Mouse (Mus musculus): ENCODE measurements around the gene Plcb4.
A peak's percentile ranks its signal among the peaks of the same experiment; 100 is the strongest.

Plcb4 gene

GRCm38 (mm10) chr2:135811453-135812101, 152.8 kb downstream of the Plcb4 start:
- no peak for DNase-seq

- no peak for DNase-seq
Observed at GRCm38 (mm10) chr2:135812701-135813246, 154.0 kb downstream of the Plcb4 start.

DNA sequence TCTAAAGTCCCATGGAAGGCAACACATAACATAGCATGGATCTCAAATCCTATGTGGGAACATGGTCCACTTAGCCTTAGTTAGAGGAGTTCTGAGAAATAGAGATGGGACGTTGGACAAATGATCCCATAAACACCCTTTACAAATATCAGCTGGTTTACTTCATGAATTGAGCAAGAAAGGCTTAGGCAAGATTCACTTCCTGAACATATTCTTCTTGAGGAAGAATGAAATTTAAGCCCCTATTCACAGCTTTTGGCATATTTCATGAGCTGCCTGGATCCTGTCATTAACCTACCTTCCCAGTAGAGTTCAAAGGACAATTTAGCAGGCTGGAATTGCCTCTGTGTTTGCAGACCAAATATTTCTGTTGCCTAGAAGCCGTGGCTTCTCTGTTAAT, 161.9 kb downstream of the Plcb4 start:
- no peak for DNase-seq

DNA sequence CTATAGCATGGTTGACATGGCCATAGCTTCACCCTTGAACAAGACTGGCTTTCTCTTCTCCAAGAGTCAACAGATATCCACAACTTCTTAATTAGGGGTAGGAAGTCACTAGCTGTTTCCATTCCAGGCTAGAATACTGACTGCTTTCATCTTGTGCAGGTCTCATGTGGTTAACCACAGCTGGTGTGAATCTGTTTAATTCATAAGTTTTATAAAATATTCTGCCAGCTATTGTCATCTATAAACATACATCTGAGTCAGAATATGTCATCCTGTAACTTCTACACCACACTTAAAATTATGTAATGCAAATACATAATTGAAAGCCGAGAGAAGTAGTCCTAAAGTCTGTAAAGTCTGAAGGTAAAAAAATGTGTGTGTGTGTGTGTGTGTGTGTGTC, 164.9 kb downstream of the Plcb4 start:
- no peak for DNase-seq

DNA sequence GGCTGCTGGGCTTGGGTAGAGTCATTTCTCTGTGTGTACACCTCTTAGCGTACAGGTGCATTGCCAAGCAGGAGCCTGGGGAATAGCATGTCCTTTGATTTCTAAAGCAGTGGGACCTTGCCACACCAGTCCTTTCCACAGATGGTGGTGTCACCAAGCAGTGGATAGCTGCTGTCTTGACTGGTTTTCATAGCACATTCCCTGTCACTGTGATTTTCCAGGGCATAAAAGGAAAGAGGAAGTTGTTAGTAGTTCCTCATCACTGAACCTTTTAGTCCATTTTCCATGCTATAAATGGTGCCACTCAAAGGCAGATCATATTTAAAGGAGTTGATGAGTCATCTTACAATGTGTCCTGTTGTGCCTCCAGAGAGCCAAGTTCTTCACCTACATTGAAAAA, 165.9 kb downstream of the Plcb4 start:
- no peak for DNase-seq

DNA sequence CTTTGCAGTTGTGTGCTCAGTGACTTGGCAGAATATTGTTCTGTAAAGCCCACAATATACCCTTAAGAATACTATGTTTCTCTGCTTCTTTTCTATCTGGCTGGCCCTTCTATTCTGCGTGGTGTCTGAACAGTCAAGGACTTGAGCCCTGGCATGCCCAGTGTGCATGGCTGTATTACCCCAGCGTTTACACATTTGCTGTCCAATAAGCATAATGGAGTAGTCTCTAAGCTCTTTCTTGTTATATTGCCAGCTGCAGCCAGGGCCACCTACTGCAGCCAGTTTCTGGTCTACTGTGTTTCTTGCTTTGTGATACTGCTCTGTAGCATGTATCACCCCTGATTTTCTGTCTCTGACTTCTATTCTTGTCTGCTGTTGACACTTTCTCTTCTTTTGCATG, 166.8 kb downstream of the Plcb4 start:
- DNase-seq, result no peak

DNA sequence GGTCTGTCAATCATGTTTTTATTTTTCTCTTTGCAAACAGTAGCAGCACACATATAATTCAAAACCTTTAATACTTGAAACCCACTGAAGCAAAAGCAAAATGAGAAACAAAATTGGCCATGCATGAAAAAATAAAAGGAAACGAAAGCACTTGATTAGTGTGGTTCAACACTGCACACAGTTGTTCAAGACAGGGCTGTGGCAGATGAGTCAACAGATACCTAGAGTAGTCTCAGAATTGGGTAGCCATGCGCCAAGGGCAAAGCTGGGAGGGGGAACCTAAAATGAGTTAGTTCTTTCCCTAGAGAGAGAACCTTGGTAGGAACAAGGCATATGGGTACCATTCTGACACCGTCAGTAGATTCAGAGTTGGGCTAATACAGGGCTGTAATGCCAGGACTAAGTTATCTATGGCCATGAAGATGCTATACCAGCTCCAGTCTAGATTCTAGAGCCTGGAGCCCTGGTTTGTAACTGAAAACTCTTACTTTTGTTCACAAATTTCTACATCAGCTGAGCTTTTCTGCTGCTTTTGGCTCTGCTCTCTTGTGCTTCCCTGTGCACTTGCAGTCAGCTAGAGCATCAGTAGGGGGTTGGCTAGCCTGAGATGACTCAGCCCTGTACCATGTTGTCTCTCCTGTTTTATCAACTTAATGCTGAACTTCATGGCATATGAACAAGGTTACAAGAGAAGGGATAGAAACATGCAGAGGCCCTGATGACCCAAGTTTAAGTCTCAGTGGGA, 168.0 kb downstream of the Plcb4 start:
- DNase-seq, result no peak

DNA sequence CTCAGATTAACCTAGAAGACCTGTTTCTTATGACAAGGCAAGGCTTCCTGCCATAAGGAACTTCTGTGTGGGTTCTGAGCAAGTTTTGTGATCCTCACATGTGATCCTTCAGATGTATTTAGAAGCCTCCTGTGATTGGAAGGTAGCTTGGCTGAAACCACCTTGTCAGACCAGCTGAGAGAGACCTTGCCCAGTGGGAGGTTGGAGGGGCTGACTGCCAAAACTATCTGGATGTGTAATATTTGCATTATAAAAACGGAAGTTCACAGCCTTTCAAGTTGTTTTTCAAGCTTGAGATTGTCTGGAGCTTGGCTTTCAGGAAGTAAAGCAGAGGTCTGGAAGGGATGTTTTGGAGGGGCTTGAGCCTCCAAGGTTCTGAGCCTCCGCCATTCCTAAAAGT, 169.6 kb downstream of the Plcb4 start:
- no peak for DNase-seq

DNA sequence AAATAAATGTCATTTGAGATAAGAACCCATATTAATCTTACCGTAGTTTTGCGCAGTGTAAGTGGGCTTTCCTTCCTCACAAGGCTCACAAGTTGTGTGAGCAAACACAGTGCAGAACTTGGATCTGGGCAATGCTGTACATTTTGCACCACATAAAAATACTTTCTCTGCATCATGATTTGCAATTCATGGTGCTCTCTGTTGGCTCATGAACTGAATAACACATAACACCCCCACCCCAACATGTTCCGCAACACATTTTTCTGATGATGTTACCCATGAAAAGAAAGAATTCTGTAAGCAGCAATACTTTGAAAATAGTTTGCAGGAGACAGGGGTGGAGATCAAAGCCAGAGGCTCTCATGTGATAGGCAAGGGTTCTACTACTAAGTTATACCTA, 174.9 kb downstream of the Plcb4 start:
- DNase-seq, result no peak

DNA sequence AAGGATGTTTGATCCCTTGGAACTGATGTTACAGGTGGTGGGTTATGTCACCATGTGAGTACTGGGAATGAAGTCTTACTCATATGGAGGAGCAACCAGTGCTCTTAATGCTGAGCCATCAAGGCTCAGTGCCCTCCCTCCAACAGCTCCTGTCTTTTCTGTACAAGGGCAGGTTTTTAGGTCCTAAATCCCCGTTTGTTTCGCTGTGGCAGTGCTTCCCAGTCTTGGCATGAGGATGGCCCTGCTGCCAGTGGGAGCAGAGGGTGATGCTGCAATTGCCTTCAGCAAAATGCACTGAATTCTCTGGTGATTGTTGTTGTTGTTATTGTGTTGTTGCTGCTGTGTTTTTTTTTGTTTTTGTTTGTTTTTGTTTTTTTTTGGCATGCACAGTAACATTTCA, 175.6 kb downstream of the Plcb4 start:
- no peak for DNase-seq

DNA sequence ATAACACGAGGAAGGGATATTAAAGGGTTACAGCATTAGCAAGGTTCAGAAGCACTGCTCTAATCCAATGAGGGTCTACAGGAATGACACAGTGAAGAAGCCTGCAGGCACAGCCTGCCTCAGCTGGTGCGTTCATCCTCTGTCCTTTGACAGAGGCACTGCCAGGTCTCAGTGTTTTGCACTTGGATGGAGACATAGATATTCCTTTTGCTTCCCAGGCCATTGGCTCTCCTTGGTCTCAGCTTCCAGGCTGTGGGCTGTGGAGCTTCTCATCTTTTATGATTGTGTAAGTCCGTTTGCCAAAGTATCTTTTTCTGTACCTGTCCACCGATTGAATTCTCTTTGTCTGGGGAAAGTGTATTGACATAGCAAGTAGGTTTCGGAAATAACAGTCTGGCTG, 177.1 kb downstream of the Plcb4 start:
- no peak for DNase-seq

DNA sequence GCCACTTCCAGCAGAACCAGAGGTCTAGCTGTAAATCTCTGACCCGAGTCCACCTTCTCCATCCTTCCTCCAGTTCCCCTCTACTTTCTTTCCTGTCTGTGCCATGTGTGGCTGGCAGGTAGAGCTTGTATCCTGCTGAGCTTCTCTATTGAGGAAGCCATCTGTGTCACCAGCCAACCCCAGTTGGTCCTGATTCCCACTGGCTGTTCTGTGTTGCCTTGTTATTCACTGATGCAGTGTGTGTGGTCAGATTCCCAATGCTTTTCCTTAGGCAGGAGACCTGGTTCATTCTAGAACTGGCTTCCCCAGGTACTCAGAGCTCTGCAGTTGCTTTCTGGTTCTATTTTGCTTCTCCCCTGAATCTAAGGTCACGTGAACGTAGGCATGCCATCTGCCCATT, 177.6 kb downstream of the Plcb4 start:
- DNase-seq, result no peak

GRCm38 (mm10) chr2:135837730-135838129, 178.9 kb downstream of the Plcb4 start:
- DNase-seq, result no peak

- no peak for DNase-seq
Observed at GRCm38 (mm10) chr2:135838135-135838534, 179.3 kb downstream of the Plcb4 start.

DNA sequence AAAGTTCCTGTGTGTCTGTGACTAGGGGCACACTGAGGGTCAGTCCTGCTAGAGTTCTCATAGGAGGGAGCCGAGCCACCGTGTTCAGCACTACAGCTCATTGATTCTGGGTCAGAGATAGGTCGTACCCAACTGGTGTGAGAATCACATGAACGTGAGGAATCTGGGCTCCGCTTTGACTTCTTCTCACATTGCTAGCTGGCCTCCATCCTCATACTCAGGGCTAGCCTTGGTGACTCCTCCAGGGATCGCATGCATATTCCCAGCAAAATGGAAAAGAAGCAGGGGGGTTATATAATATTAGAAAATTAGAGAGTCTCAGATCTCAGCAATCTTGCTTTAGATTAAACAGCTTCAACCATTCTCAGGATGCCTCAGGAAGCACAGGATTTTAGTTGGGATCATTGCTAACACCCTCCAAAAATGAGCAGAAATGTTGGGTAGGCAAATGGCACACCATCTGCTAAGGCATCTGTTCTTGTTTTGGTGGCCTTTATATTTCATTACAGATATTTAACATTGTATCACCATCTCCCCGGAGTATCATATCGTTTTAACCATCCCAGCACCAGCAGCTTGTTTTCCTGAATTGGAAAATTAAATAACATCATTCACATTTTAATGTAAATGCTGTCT, 180.0 kb downstream of the Plcb4 start:
- peak; percentile 33 for DNase-seq

DNA sequence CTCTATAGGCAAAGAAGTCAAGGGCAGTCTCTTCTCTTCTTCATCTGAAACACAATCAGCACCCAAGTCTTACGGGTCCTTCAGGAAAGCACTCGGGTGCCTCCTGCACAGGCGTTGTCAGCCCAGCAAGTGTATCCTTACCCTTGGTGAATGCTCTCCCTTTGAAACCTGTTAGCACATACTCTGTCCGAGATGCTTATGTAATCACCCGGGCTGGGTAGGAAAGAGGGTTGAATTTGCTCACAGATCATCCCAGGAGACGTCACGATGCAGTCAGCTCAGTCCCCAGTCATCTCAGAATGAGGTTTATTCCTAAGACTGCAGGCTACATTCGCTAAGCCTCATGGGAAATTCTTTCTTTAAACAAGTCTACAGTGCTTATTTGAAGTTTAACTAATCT, 184.9 kb downstream of the Plcb4 start:
- no peak for DNase-seq

GRCm38 (mm10) chr2:135846903-135847302, 188.1 kb downstream of the Plcb4 start:
- no peak for DNase-seq

DNA sequence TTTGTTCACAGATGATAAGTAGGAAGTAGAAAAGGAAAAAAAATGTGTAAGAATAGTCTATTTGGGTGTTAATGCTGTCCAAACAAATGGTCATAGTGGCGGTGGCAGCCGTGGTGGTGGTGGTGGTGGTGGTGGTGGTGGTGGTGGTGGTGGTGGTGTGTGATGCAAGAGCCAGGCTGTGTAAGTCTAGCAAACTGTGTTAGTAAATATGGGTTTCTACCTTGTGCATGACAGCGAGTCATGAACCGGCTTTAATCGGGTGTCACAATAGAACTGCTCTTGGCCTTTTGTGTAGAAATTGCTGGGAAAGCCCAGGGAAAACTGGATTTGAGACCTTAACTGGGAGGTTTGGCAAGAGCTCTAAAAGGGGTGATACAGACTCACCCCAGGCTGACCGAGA, 188.9 kb downstream of the Plcb4 start:
- no peak for DNase-seq

- no peak for DNase-seq
Observed at GRCm38 (mm10) chr2:135848169-135848568, 189.4 kb downstream of the Plcb4 start.

GRCm38 (mm10) chr2:135851964-135852363, 193.2 kb downstream of the Plcb4 start:
- no peak for DNase-seq

DNA sequence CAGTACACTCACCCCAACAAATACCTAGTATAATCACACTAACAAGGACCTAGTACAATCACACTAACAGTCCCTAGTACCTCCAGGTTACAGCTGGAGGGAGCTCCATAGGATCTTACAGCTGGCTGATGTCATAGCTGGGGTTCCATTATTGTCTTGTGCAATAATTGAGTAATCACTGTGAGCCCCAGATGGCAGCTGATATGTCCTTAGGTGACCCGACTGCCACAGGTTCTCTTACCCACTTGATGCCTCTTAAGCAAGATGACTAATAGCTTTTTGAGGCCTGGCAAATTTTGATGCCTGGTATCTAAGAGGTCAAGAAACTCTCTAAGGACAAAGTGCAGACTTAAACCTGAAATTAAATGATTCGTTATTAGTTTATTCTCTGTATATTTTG, 194.3 kb downstream of the Plcb4 start:
- DNase-seq, result no peak

DNA sequence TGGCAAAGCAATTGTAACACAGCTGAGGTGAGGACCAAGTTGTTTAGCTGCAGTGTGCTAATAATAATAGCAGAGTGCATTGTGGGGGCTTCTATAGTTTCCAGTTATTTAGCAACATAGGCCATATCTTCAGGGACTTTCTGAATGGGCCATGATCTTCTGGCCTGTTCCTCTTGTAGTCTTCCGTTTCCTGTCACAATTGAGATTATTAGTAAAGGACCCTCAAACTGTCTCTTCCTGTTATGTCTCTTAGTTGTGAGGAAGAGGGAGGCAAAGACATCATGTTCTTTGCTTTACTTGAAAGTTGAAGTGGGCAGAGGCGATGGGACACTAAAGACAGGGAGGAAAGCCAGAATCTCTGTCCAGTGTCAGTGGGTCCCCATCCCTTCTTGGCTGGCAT, 195.2 kb downstream of the Plcb4 start:
- no peak for DNase-seq

GRCm38 (mm10) chr2:135855890-135856490, 197.2 kb downstream of the Plcb4 start:
- no peak for DNase-seq

DNA sequence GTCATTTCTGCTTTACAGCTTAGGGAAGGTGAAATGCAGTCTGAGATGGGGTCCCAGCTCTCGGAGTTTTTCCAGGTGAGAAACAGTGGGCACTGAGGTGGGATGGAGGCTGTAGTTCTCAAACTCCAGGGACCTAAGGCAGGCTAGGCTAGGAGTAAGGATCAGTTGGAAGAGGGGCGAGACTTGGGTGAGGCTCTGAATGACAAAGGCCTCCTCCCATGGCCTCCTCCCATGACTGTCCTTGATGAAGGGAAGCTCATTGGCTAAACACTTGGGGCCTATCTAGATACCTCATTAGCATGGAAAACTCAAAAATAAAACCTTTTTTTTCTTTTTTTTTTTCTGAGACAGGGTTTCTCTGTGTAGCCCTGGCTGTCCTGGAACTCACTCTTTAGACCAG, 198.0 kb downstream of the Plcb4 start:
- no peak for DNase-seq
